Mouse (Mus musculus) right cerebral cortex, postnatal 36 days (tissue): ENCODE data around the gene Stard7.
"Not testable (repeated sequence)": the region's sequence is repeated elsewhere in the genome, so short reads cannot be mapped to it uniquely, and the experiment has no call there.

Experiments used
- DNase-seq, 2 experiments: peaks; one replicate each; pipeline ENCODE4 v3.0.0; 2022; ENCODE audit warnings: low spot score in 2 of 2, mixed read lengths in 1 of 2

The Stard7 gene

DNA sequence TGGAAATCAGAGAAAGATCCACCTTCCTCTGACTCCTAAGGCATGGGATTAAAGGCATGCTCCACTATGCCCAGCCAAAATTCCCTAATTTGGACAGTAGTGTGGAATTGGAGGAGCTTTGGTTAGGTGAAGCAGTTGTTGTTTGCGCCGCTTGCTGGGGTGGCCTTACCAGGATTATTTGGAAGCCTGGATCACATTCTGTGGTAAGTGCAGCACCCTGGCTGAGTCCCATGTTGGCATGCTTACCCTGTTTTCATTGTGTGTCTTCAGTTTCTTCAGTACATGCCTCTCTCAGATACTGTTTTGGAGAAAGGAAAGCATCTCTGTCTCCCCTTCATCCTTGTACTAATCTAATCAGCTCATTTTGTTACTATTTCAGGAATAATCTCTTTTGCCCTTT, 4.6 kb downstream of the Stard7 start:
- DNase-seq, result no peak

DNA sequence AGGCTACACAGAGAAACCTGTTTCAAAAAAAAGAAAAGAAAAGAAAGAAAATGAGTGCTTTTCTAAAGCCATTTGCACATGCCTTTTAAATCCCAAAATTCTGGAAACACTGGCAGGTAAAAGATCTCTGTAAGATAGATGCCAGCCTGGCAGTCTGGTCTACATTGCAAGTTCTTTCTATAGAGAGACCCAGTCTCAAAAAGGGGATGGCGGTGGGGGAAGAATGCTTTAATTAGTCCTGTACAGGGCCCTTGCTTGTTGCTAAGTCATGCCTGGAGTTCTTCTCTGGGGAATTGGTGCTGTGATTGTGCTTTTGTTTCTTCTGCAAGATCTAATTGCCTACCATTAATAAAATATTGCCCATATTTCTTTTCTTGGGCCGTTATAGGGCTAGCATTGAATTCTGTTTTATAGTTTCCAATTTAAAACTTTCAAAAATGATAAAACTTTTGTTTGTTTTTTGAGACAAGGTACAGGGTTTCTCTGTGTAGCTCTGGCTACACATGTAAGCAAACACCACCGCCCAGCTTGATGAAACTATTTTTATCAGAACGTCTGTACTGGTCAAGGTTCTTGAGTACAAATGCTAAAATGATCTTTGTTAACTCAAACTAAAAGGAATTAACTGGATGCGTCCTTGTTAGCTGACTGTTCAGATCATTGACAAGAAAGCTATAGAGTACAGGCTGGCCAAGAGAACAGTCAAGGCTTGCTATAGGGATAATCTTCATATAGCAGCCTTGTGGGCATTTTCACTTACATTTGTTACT, 5.7 kb downstream of the Stard7 start:
- DNase-seq, result no peak

DNA sequence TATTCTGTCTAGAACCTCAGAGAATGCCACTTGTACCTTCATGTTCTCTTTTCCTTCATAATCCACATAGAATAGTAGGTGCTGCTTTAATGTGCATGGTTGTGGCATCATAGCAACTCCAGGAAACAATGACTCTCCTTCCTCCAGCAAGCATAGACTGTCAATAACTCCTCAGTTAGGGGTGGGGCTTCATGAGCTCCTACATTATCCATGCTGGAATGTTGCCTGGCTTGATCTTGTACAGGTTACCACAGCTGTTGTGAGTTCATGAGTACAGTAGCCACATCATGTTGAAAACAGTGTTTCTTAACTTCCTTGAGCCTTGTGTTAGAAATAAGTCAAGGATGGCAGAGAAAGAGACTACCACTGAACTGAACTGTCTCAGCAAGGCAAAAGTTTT, 8.1 kb downstream of the Stard7 start:
- DNase-seq, result no peak

DNA sequence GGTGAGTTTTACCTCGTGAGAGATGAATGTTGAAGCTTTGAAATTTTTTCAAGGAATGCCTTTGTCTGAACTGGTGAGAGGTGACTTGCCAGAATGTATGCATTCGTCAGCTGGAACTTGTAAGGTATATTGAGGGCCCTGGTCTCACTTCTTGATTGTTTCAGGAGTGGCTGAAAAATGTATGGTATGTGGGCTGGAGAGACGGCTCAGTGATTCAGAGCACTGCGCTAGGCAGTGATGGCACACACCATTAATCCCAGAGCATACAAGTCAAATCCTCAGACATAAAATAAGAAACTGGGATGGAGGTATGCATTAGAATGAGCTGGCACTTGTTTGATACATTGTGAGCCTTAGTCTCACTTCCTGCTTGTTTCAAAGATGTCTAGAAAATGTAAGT, 22.2 kb downstream of the Stard7 start:
- no peak for DNase-seq

DNA sequence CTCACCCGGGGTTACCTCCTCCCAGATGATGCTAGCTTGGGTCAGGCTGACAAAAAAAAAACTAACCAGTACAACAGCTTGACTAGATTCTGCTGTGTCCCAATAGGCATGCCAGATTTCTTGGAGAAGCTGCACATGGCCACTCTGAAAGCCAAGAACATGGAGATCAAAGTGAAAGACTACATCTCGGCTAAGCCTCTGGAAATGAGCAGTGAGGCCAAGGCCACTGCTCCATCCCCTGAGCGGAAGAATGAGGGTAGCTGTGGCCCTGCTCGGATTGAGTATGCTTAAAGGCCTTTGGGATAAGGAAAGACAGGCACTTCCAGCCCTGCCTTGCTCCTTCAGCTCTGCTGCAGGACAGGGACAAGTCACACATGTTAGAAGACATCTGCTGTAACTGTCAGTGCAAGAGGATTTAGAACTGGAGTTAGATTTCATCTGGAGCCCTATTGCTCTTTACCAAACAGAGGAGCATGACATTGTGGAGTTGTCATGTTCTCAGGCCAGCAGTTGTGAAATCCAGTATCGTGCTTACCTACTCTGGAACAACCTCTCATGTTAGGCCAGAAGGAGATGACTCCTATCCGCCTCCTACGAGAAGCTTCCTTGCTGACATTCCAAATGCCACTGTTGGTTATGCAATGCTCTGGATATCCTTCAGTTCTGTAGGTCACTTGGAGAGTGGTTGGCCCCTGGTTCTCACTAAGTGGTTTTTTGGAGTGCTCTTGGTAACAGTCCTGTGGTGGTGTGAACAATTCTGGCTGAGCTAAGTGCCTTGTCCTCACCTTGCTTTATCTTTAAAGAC, 27.2 kb downstream of the Stard7 start:
- no peak for DNase-seq

- no peak for DNase-seq
These were observed 28.0 kb downstream of the Stard7 start for GRCm38 (mm10) chr2:127298056-127298455.

DNA sequence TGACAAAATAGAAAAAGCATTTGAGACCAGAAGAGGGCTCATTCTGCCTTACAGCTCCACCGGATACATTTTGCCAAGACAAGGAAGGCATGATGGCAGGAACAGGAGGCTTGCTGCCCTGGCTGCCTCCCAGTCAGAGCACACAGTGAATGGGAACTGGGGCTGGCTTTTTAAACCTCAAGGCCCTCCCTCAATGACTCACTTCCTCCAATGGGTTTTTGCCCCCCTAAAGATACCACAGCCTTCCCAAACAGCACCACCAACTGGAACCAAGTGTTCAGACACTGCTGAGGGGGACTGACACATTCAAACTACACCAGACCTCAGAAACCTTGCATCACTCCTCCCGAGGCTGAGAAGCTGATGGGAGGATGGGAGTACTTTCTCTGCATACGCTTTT, 30.7 kb downstream of the Stard7 start:
- no peak for DNase-seq

DNA sequence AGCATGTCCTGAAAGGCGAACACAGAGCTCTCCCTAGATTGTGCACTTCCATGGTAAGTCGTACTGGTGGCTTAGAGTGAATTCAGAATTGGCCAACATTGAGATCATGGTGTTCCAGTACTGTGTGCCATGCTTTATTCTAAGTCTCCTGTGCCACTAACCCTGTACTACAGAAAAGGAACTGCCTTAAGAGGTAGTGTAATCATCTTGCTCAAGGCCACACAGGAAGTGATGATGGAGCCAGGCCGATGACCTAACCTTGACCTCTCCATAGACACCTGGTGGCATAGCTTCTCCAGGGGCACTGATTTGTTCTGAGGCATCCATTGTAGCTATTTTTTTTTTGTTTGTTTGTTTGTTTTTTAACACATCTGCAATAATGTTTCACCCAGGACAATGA, 31.9 kb downstream of the Stard7 start:
- no peak for DNase-seq

DNA sequence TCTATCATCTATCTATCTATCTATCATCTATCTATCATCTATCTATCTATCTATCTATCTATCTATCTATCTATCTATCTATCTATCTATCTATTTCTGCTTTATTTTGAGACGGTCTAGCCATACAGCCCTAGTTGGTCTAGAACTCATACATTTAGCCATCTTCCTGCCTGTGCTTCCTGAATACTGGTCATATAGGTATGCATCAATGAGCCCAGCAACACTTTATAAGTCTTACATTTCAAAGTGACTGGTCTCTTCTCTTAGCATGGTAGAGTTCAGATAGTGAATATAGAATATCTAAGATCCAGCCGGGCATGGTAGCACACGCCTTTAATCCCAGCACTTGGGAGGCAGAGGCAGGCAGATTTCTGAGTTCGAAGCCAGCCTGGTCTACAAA, 34.2 kb downstream of the Stard7 start:
- DNase-seq, result not testable (repeated sequence)

DNA sequence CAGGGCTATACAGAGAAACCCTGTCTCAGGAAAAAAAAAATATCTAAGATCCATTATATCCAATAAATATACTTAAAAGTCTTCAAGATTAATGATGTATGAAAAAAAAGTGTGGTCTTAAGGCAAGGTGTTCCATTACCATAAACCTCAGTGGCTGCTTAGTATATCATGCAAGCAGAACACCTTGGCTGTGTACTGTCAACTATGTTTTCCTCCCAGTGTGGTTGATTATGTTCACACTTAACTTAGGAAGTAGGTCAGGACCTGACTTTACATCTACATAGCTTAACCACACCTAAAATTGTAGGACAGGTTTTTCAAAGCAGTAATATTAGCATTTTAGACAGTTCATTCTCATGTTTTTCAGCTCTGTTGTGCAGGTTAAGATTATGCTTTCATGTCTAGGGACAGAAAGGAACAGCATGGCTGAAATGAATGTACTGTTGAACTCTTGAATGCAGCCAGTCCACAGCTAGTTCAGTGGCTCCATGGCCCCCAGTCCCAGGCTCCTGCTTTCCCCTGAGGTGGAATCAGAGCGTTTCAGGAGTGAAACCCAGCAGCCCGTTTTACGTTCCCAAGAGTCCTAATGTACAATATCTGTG, 34.7 kb downstream of the Stard7 start:
- DNase-seq, result no peak

- no peak for DNase-seq
These were observed 36.1 kb downstream of the Stard7 start for GRCm38 (mm10) chr2:127306123-127306522.

- no peak for DNase-seq
These were observed 37.2 kb downstream of the Stard7 start for GRCm38 (mm10) chr2:127307179-127307578.

- no peak for DNase-seq
These were observed 38.6 kb downstream of the Stard7 start for GRCm38 (mm10) chr2:127308660-127309059.

DNA sequence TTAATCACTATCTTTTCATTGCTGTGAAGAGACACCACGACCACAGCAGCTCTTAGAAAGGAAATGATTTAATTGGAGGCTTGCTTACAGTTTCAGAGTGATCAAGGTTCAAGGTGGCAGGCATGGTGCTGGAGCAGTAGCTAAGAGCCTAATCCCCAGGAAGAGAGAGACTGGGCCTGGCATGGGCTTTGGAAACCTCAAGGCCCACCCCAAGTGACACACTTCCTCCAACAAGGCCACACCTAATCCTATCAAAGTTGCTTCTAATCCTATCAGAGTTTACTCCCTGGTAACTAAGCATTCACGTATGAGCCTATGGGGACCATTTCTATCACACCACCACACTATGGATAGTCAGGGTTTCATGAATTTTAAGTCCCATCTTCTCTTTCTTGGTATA, 40.2 kb downstream of the Stard7 start:
- no peak for DNase-seq

GRCm38 (mm10) chr2:127310685-127311084, 40.7 kb downstream of the Stard7 start:
- DNase-seq, result no peak

GRCm38 (mm10) chr2:127311193-127311592, 41.2 kb downstream of the Stard7 start:
- no peak for DNase-seq

- no peak for DNase-seq
These were observed 42.8 kb downstream of the Stard7 start for GRCm38 (mm10) chr2:127312801-127313200.

DNA sequence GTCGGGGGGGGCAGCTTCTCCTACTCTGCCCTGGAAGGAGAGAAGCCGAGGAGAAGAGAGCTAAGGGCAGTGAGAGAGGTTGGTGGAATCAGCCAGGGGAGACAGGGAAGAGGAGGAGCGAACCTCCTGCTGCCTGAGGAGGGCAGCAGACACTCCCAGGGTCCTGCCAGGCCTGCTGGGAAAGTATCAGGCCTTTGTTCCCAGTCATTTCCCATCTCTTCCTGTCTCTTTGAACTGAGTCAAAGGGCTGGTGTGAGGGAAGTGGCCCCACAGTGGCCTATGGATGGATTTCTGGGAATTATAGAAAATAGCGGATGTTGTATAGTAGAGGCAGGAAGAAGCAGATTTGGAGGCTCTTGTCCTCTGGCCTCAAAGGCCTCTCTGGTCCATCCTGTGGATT, 43.9 kb downstream of the Stard7 start:
- no peak for DNase-seq

GRCm38 (mm10) chr2:127314467-127315154, 44.6 kb downstream of the Stard7 start:
- DNase-seq, result no peak

GRCm38 (mm10) chr2:127315155-127315470, 45.1 kb downstream of the Stard7 start:
- DNase-seq, result no peak

DNA sequence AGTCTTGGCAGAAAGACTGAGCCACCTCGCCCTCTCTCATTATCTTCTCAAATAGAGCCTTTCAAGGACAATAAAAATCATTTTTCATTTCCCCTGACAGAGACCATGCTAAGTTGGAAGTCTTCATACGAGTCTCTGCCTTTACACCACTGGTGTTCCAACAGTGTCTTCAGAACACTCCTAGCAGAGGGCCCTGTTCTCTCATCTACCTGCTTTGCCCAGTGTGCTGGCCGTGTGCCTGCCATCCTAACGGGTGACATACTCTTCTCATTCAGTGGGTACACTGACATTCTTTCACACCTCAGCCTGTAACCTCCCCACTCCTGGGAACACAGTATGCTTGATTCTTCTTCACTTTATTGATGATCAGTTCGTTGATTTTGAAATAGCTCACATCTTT, 46.4 kb downstream of the Stard7 start:
- no peak for DNase-seq

GRCm38 (mm10) chr2:127318136-127318535, 48.1 kb downstream of the Stard7 start:
- DNase-seq, result no peak
